Mouse (Mus musculus) embryonic facial prominence, embryonic 11.5 days (tissue): Measurements from ENCODE around the gene Setx. TPM values are rescaled to one million over a fixed set of nuclear protein-coding genes. Genes with fewer than 3 reads are reported as not detected.

Experiments used
- polyA plus RNA-seq: library from polyadenylated mRNA; unstranded; fragments of >200 nt; fragmentation: Nextera tagmentation; extraction: Ambion mirVana; gene quantifications from 2 replicates; pipeline ENCODE4 v1.2.1, GENCODE M21; 2014

Gene Setx
- polyA plus RNA-seq, 1 experiment from 2014 or later: 10.4 TPM

Other genes starting within 250 kb of the Setx start
- 0.83 and 0.89 TPM in 2 replicates for gene Barhl1, start 207.5 kb upstream of the Setx start, polyA plus RNA-seq
- 0.38 and 0.50 TPM in 2 replicates for gene Cfap77, start 69.1 kb upstream of the Setx start, polyA plus RNA-seq
- gene Ttf1, start 63.9 kb upstream of the Setx start, polyA plus RNA-seq: 10.7 and 10.8 TPM in 2 replicates
- gene Ntng2, start 128.8 kb downstream of the Setx start, polyA plus RNA-seq: 0.74 and 0.83 TPM in 2 replicates
- gene Med27, start 222.6 kb downstream of the Setx start, polyA plus RNA-seq: 54.5 and 58.3 TPM in 2 replicates